Mouse (Mus musculus) testis, adult 2 months (tissue): ENCODE data around the gene Ak2.

ENCODE experiments used
- CTCF ChIP-seq: fragments of 200-500 bp; IDR thresholded peaks from 2 replicates; pipeline ENCODE4 v1.5.1; 2012; ENCODE audit warnings: low read depth, mild to moderate bottlenecking, inconsistent platforms, low read length, moderate library complexity; ENCODE audit not compliant: control insufficient read depth, insufficient read depth, insufficient replicate concordance
- POLR2A ChIP-seq: fragments of 200-500 bp; IDR thresholded peaks from 2 replicates; pipeline ENCODE4 v1.6.1; 2012; ENCODE audit warnings: low read depth, mild to moderate bottlenecking, inconsistent platforms, low read length, moderate library complexity; ENCODE audit not compliant: control insufficient read depth

DNA sequence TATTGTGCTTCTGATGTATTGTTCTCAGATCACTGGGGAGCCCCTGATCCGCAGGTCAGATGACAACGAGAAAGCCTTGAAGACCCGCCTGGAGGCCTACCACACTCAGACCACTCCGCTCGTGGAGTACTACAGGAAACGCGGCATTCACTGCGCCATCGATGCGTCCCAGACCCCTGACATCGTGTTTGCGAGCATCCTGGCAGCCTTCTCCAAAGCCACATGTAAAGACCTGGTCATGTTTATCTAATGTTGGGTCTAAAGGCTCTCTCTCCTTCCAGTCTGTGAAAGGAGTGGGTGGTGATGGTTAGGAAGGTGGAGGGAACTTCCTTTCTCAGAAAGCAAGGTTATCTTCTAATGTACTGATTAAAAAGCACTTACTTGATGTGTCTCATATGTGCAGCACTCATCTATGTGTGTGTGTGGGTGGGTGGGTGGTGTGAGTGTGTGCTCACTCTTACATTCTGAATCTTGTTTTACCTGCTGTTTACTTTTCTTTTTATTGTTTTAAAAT is 16.3 kb downstream of the Ak2 start:
- no peak for TF ChIP-seq POLR2A
- no peak for TF ChIP-seq CTCF
